Mouse (Mus musculus) stomach, postnatal 0 days (tissue): ENCODE measurements at regions not wholly inside any gene's neighbourhood (a gene's known extent, or its start where the extent isn't known, plus 50 kb on each side); places are given as distances from the start of the nearest gene placed in this dataset.
A peak's percentile ranks its signal among the peaks of the same experiment; 100 is the strongest.
"Not testable (repeated sequence)": the region's sequence is repeated elsewhere in the genome, so short reads cannot be mapped to it uniquely, and the experiment has no call there.

Experiments used
- ATAC-seq: fragments of 200-750 bp; cut with Nextera tagmentation; 2 replicates; pipeline ENCODE4 v1.8.0; 2017; ENCODE audit not compliant: low FRiP score, low TSS enrichment
- DNase-seq: peaks from one replicate; pipeline ENCODE4 v3.0.0-alpha.2; 2016; ENCODE audit warnings: low spot score
- H3K27ac ChIP-seq: fragments of 300-500 bp; sonication (generic); replicated peaks from 2 replicates; pipeline ENCODE4 v1.5.1; 2014; ENCODE audit warnings: mild to moderate bottlenecking, control low read depth
- H3K27me3 ChIP-seq: fragments of 300-500 bp; sonication (generic); 2 replicates; pipeline ENCODE4 v1.6.1; 2014; ENCODE audit warnings: low read length; ENCODE audit not compliant: control insufficient read depth, insufficient read depth
- H3K36me3 ChIP-seq: fragments of 300-500 bp; sonication (generic); 2 replicates; pipeline ENCODE4 v1.6.1; 2014; ENCODE audit warnings: low read length, mixed read lengths; ENCODE audit not compliant: control insufficient read depth, insufficient read depth
- H3K4me1 ChIP-seq: fragments of 300-500 bp; sonication (generic); replicated peaks from 2 replicates; pipeline ENCODE4 v1.6.1; 2014; ENCODE audit warnings: antibody characterized with exemption; ENCODE audit not compliant: control insufficient read depth, insufficient read depth
- H3K4me2 ChIP-seq: fragments of 300-500 bp; sonication (generic); replicated peaks from 2 replicates; pipeline ENCODE4 v1.6.1; 2014; ENCODE audit warnings: low read depth, mild to moderate bottlenecking, control low read depth, moderate library complexity
- H3K4me3 ChIP-seq: fragments of 300-500 bp; sonication (generic); 2 replicates; pipeline ENCODE4 v1.5.1; 2014; ENCODE audit warnings: low read depth, low read length, control low read depth
- H3K9ac ChIP-seq: fragments of 300-500 bp; sonication (generic); 2 replicates; pipeline ENCODE4 v1.6.1; 2014; ENCODE audit warnings: mild to moderate bottlenecking, low read length, control low read depth, mixed read lengths
- H3K9me3 ChIP-seq: fragments of 300-500 bp; sonication (generic); 2 replicates; pipeline ENCODE4 v1.6.1; 2016; ENCODE audit warnings: low read length; ENCODE audit not compliant: control insufficient read depth
- CTCF ChIP-seq: IDR thresholded peaks from 2 replicates; pipeline ENCODE4 v1.5.1; 2016; ENCODE audit warnings: antibody characterized with exemption, low read depth, mild to moderate bottlenecking, moderate library complexity
- EP300 ChIP-seq: optimal IDR thresholded peaks from 2 replicates; pipeline ENCODE3; 2016; ENCODE audit warnings: antibody characterized with exemption
- WGBS: fragments of 180-500 bp; shearing (Covaris S2); extraction: QIAGEN DNeasy Blood & Tissue Kit; methylation state at CpG from one replicate; pipeline ENCODE4 v1.1.7; 2014; 5-methylcytosine and 5-hydroxymethylcytosine counted together

- no peak overlapping the region for H3K27ac ChIP-seq
- H3K4me3 ChIP-seq: no peak overlapping the region
- no peak overlapping the region for H3K4me2 ChIP-seq
- no peaks in the 10 kb centered on the region for H3K9me3 ChIP-seq
- DNase-seq: no peak
- WGBS: 91% methylated on average over 1 of the region's 1 CpGs
- H3K36me3 ChIP-seq: no peaks in the 10 kb centered on the region
- no peaks in the 10 kb centered on the region for H3K27me3 ChIP-seq
- no peak for ATAC-seq
- no peaks in the 10 kb centered on the region for H3K4me1 ChIP-seq
- TF ChIP-seq EP300 (no peak), CTCF (no peak)
- H3K9ac ChIP-seq: no peak overlapping the region
These were observed 223.6 kb downstream of the Cd47 start for GRCm38 (mm10) chr16:50023885-50024284.

GRCm38 (mm10) chr16:50026100-50026884 is 226.0 kb downstream of the Cd47 start:
- 27% methylated on average over 3 of the region's 3 CpGs for WGBS
- Histone ChIP-seq H3K9ac (no peak overlapping the region), H3K9me3 (no peaks in the 10 kb centered on the region), H3K4me2 (no peak overlapping the region), H3K27me3 (no peaks in the 10 kb centered on the region), H3K4me3 (no peak overlapping the region), H3K4me1 (no peaks in the 10 kb centered on the region), H3K27ac (no peak overlapping the region), H3K36me3 (no peaks in the 10 kb centered on the region)
- TF ChIP-seq EP300 (no peak), CTCF (no peak)
- ATAC-seq (no peak), DNase-seq (no peak)

GRCm38 (mm10) chr16:50027189-50027588 is 226.9 kb downstream of the Cd47 start:
- no peak overlapping the region for H3K4me3 ChIP-seq
- H3K27me3 ChIP-seq: no peaks in the 10 kb centered on the region
- no peak overlapping the region for H3K9ac ChIP-seq
- H3K36me3 ChIP-seq: no peaks in the 10 kb centered on the region
- ATAC-seq (no peak), DNase-seq (no peak)
- H3K27ac ChIP-seq: no peak overlapping the region
- H3K4me2 ChIP-seq: no peak overlapping the region
- H3K9me3 ChIP-seq: no peaks in the 10 kb centered on the region
- no peaks in the 10 kb centered on the region for H3K4me1 ChIP-seq
- 11% methylated on average over 2 of the region's 2 CpGs for WGBS
- no peak for TF ChIP-seq EP300
- no peak for TF ChIP-seq CTCF

- Histone ChIP-seq H3K27me3 (no peaks in the 10 kb centered on the region), H3K4me3 (no peak overlapping the region), H3K9ac (no peak overlapping the region), H3K27ac (no peak overlapping the region), H3K36me3 (no peaks in the 10 kb centered on the region), H3K9me3 (no peaks in the 10 kb centered on the region), H3K4me2 (no peak overlapping the region), H3K4me1 (no peaks in the 10 kb centered on the region)
- WGBS: 97% methylated on average over 1 of the region's 1 CpGs
- DNase-seq (no peak), ATAC-seq (no peak)
- no peak for TF ChIP-seq CTCF
- no peak for TF ChIP-seq EP300
These were observed 229.4 kb downstream of the Cd47 start for GRCm38 (mm10) chr16:50029711-50030110.

- H3K9me3 ChIP-seq, H3K4me3 ChIP-seq: not testable (repeated sequence)
- ATAC-seq: peak; percentile 69
These were observed 230.0 kb downstream of the Cd47 start for GRCm38 (mm10) chr16:50030355-50030754.

GRCm38 (mm10) chr16:50030905-50031369 is 230.6 kb downstream of the Cd47 start:
- DNase-seq (peak; percentile 34), ATAC-seq (peak; percentile 81)
- 23% methylated on average over 2 of the region's 2 CpGs for WGBS
- H3K36me3 ChIP-seq: no peaks in the 10 kb centered on the region
- H3K9ac ChIP-seq: no peak overlapping the region
- TF ChIP-seq CTCF (no peak), EP300 (no peak)
- H3K9me3 ChIP-seq: no peaks in the 10 kb centered on the region
- H3K4me3 ChIP-seq: no peak overlapping the region
- no peaks in the 10 kb centered on the region for H3K4me1 ChIP-seq
- H3K27ac ChIP-seq: peak overlapping the region; percentile 67
- no peak overlapping the region for H3K4me2 ChIP-seq
- H3K27me3 ChIP-seq: no peaks in the 10 kb centered on the region

More at GRCm38 (mm10) chr16:50030355-50030754, 230.0 kb downstream of the Cd47 start:
- DNase-seq, H3K4me1 ChIP-seq, H3K27ac ChIP-seq, H3K36me3 ChIP-seq, H3K4me2 ChIP-seq, H3K27me3 ChIP-seq, H3K9ac ChIP-seq: not testable (repeated sequence)
